Mouse (Mus musculus) megakaryocyte progenitor cell, adult 5-6 weeks (primary cell): Measurements from ENCODE around the gene Nexn. TPM values are rescaled to one million over a fixed set of nuclear protein-coding genes. Genes with fewer than 3 reads are reported as not detected.

Source experiments
- ATAC-seq: replicated peaks from 2 replicates; pipeline ENCODE4 v1.8.0; 2016; ENCODE audit warnings: mild to moderate bottlenecking, moderate TSS enrichment, inconsistent platforms; ENCODE audit not compliant: poor library complexity
- total RNA-seq, 2 experiments: library from RNA; stranded (forward) in 1 of 2; stranded (reverse) in 1 of 2; fragments of 157-497, 149-512 nt in 1 of 2; fragments of 200-1000 nt in 1 of 2; gene quantifications; 2 replicates each; pipeline versions ENCODE4 v1.2.3 to v1.2.4; 2015 to 2017

The Nexn gene
- total RNA-seq, 2 experiments from 2014 or later = not detected

GRCm38 (mm10) chr3:152201651-152202050, 64.5 kb downstream of the Nexn start:
- no peak for ATAC-seq

GRCm38 (mm10) chr3:152201181-152201580, 65.0 kb downstream of the Nexn start:
- no peak for ATAC-seq

GRCm38 (mm10) chr3:152199125-152199524, 67.0 kb downstream of the Nexn start:
- ATAC-seq = no peak

GRCm38 (mm10) chr3:152197246-152197645, 68.9 kb downstream of the Nexn start:
- 0 out of 2 replicates have a peak, but pooled peaks have one; percentile 18 for ATAC-seq

GRCm38 (mm10) chr3:152193635-152194097, 72.5 kb downstream of the Nexn start:
- ATAC-seq = peak; percentile 80

- ATAC-seq = no peak
Observed at GRCm38 (mm10) chr3:152193177-152193576, 73.0 kb downstream of the Nexn start.

GRCm38 (mm10) chr3:152192238-152192931, 73.8 kb downstream of the Nexn start:
- ATAC-seq = peak; percentile 10; the same call in 1 of the 2 replicates

- peak; percentile 37 for ATAC-seq
Observed at GRCm38 (mm10) chr3:152191791-152192237, 74.3 kb downstream of the Nexn start.

- ATAC-seq = peak; percentile 15
Observed at GRCm38 (mm10) chr3:152190679-152191477, 75.3 kb downstream of the Nexn start.

GRCm38 (mm10) chr3:152189306-152189705, 76.8 kb downstream of the Nexn start:
- ATAC-seq = no peak

Other genes starting within 250 kb of the Nexn start
- gene Gipc2, start 100.1 kb downstream of the Nexn start, total RNA-seq (2015) = 0.22 TPM in 1 of 2 replicates, not detected in the other
- not detected in 2 replicates for gene Gipc2, start 100.1 kb downstream of the Nexn start, total RNA-seq (2017)
- gene Dnajb4, start 56.0 kb downstream of the Nexn start, total RNA-seq (2015) = 37.8 and 37.9 TPM in 2 replicates
- gene Dnajb4, start 56.0 kb downstream of the Nexn start, total RNA-seq (2017) = 39.3 and 43.5 TPM in 2 replicates
- 149 and 188 TPM in 2 replicates for gene Fubp1, start 55.9 kb downstream of the Nexn start, total RNA-seq (2015)
- gene Fubp1, start 55.9 kb downstream of the Nexn start, total RNA-seq (2017) = 204 and 275 TPM in 2 replicates
- gene Miga1, start 74.1 kb upstream of the Nexn start, total RNA-seq (2015) = 20.4 and 22.3 TPM in 2 replicates
- gene Miga1, start 74.1 kb upstream of the Nexn start, total RNA-seq (2017) = 25.9 and 36.1 TPM in 2 replicates
- gene Usp33, start 80.1 kb upstream of the Nexn start, total RNA-seq (2015) = 23.5 and 35.7 TPM in 2 replicates
- 48.4 and 83.5 TPM in 2 replicates for gene Usp33, start 80.1 kb upstream of the Nexn start, total RNA-seq (2017)
- 49.2 and 50.3 TPM in 2 replicates for gene Zzz3, start 129.1 kb upstream of the Nexn start, total RNA-seq (2015)
- gene Zzz3, start 129.1 kb upstream of the Nexn start, total RNA-seq (2017) = 54.6 and 80.5 TPM in 2 replicates